Mouse (Mus musculus) kidney, adult 2 months (tissue): ENCODE measurements around the gene Afmid.

Experiments
- CTCF ChIP-seq: fragments of 200-500 bp; conservative IDR thresholded peaks from 2 replicates; pipeline ENCODE4 v1.5.1; 2011; ENCODE audit warnings: low read depth, mild to moderate bottlenecking, control low read depth, low read length, moderate library complexity, mixed read lengths; ENCODE audit not compliant: insufficient read depth, insufficient read length
- POLR2A ChIP-seq: fragments of 200-500 bp; IDR thresholded peaks from one replicate; pipeline ENCODE4 v1.6.1; 2011; ENCODE audit warnings: low read depth, low read length, control low read depth

GRCm38 (mm10) chr11:117800038-117800437, 25.7 kb upstream of the Afmid start:
- TF ChIP-seq CTCF (no peak), POLR2A (no peak)
